Mouse (Mus musculus): ENCODE measurements around the gene Ppm1d. TPM values are rescaled to one million over a fixed set of nuclear protein-coding genes. Genes with fewer than 3 reads are reported as not detected.

The Ppm1d gene
- total RNA-seq (2021): 1 to 10 TPM; 4.7 to 5.4 TPM
- long read RNA-seq, experiment 1, transcript Ppm1d-201 (6 exons, 2,899 nt): major isoform, 6 of 8 reads
- long read RNA-seq, experiment 1, partial matches to known transcripts: 0 of 8 reads
- long read RNA-seq, experiment 1, other reads (novel, unspliced or antisense): 2 of 8 reads
- long read RNA-seq, experiment 2, transcript Ppm1d-201 (6 exons, 2,899 nt): major isoform, 6 of 7 reads
- long read RNA-seq, experiment 2, partial matches to known transcripts: 1 of 7 reads
- long read RNA-seq, experiment 2, other reads (novel, unspliced or antisense): 0 of 7 reads

DNA sequence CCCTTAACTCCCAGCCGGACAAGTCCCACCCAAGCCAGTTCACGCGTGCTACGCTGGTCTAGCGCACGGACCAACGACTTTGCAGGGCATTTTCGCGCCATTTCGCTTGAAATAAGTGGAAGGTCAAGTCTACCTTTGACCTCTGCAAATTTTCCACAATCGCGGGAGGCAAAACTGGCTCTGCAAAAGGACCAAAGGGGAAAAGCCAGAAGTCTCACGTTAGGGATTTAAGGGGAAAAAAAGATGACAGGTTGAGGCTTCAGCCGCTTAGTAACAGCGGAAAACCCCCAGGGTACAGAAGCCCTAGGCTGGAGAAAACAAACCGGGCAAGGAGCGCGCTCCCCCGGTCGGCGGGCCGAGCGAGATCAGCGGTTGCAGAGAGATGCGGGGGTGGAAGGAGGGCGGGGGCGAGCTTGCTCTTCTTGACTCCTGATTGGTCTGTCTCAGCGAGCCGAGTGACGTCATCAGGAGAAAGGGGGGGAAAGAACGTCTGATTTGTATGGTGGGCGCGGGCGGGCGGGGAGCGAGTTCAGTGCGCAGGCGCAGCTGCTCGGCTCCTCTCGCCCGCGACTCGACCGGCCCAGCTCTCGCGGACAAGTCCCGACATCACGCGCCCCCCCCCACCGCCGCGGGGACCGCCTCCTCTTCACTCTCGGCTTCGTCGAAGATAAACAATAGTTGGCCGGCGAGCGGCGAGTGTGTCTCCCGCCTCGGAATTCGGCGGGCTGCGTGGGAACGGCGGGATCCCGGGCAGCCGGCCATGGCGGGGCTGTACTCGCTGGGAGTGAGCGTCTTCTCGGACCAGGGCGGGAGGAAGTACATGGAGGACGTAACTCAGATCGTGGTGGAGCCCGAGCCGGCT, at the start of gene Ppm1d:
TSS of gene Ppm1d (plus strand) at position 532 of the 862 bp plus-strand sequence.
- DNase-seq: peak; percentile 98

DNA sequence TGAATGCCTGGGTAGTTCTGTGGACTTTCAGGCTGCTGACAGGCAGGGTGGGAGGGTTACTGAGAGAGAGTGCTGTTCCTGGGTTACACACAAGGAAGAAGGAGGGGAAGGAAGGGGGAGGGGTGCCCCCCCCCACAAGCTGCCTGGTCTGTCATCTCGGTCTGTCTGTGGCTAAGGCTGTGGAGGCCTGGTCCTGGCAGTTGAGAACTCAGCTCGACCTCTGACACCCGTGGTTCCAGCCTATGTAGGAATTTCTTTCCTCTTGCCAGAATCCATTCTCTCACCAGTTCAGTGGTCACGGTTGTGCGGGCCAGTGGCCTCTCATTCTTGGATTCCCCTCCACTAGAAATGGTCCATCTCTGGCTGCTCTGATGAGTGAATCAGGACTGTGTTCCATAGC, 46.4 kb upstream of the Ppm1d start:
- no peak for DNase-seq

DNA sequence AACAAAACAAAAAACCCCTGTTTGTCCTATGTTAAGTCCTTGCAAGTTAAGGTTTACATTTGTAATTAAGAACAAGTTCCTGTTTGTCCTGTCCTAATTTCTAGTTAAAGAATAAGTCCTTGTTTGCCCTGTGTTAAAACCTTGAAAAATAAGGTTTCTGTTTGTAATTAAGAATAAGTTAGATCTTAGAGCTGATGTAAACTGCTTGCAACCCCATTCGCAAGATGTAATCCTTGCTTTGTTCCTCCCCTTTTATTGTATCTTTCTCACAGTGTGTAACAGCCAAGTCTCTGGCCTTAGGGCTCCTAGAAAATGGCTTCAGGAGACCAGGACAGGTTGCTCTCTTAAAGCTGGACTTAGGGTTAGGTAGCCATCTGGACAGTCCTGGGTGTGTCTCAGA, 43.7 kb upstream of the Ppm1d start:
- no peak for DNase-seq

DNA sequence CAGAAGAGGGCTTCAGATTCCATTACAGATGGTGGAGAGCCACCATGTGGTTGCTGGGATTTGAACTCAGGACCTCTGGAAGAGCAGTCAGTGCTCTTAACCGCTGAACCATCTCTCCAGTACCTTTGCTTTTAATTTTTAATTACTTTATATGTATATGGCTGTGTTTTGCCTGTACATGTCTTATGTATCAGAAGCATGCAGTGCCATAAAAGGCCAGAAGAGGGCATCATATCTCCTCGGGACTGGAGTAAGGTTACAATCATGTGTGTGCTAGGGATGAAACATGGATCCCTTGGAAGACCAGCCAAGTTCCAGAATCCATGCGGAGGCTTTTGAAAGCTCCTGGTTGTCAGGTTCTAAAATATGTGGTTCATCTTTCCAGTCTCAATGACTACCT, 40.4 kb upstream of the Ppm1d start:
- DNase-seq: no peak

DNA sequence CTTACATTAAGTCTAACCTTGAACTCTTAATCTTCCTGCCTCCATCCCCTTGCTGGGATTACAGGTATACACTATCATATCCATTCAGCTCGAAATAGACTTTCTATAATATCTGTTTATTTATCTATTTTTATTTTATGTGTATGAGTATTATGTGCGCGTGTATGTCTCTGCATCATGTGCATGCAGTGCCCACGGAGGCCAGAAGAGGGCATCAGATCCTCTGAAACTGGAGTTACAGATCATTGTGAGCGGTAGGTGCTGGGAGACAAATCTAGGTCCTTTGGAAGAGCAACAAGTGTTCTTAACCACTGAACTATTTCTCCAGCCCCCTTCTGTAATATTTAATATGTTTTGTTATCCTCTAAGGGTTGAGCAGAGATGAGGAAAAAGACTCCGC, 37.7 kb upstream of the Ppm1d start:
- DNase-seq: no peak

DNA sequence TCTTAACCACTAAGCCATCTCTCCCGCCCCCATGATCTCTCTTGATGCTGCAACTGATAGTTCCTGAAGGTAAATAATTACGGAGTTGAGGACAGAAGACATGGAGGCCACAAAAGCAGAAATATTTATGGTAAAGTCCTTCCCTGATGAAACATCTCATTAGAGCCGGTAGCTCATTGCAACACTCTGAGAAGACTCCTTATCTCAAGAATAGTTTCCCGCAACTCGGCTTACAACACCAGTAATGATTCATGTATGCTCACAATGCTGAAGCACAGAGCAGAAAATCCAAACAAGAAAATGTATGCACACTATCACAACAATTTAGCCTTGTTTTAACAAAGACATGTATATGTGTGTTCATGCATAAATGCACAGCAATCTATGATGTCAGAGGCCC, 35.9 kb upstream of the Ppm1d start:
- DNase-seq: no peak

DNA sequence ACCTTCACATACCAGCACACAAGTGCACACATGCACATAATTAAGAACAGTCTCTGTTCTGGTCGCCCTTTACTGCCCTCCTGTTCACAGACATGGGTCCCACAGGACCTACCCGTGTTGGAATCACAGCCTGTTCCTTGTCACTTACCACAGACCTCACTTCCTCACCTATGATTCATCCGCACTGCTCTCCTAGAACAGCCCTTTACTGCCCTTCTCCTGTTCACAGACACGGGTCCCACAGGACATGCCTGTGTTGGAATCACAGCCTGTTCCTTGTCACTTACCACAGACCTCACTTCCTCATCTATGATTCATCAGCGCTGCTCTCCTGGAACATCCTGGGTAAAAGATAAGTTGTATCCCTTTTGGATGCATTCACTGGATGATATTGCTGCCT, 33.4 kb upstream of the Ppm1d start:
- DNase-seq: no peak

DNA sequence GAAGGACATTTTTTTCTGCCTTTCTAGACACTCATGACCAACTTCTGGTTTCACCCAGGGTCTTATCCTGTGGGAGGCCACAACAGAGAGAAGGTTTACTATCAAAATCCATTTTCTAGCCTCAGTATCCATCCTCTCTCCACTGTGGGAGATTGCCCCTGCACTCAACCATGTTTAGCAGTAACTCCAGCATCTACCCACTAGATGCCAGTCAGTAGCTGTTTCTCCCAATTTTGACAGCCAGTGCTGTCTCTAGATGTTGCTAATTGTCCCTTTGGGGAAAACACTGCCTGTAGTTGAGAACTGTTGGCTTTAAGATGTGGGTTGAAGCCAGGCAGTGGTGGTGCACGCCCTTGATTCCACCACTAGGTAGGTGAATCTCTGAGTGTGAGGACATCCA, 32.9 kb upstream of the Ppm1d start:
- DNase-seq: no peak

DNA sequence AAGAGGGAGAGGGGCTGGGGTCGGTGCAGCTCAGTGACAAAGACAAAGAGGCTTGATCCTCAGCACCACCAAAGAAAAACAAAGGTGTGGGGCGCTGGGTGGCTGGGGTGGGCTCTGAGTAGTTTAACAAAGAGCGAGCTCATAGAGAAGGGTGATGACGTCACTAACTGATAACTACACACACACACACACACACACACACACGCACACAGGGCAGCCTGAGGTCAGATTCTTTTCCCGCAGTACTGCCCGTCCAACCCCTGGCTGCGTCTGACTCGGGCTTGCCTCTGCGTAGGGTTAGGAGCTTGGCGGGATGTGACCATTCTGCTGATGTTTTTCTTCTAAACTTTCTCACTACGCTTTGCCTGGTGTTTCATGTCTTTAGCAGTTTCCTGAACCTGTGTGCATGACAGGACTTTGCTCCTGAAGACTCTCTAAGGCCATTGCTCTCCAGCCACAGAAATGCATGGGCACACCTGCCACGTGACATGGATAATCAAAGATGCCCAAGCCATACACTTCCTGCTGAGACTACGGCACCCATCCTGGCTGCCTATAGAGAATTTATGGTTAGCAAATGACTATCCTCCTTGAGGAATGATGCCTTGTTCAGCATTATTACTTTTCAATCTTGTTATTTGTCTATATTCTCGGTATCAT, 29.7 kb upstream of the Ppm1d start:
- DNase-seq: no peak

DNA sequence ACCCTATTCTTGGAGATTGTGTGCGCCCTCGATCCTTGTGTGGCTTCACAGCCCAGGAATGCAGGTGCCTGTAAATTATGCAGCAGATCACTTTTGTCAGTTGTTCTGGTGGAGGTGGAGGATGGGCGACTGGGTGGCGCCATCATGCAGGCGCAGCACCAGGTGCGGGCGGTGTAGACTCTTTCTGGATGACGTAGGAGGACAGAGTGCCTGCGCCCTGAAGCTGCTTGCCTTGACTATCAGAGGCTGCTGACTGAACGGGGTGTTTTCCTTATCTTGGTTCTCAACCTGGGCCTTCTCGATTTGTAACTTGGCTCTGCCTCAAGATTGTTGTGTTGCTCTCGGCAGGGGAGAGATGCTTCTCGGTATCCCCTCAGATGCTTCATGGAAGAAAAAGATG, 13.1 kb upstream of the Ppm1d start:
- DNase-seq: no peak

DNA sequence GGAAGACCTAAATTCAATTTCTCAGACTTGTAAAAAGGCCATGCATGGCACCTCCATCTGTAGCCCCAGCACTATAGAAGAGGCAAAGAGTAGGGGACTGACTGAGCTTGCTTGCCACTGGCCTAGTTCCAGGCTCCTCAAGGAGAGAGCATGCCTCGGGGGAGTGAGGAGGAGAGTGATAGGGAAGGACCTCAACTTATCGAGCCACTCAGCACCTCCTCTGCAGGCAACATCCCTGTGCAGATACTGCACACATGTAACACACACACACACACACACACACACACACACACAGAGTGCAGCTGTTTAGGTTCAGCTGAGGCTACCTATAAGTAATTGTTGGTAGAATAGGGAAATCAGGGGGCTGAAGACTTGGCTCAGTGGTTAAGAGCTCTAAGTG, 11.2 kb upstream of the Ppm1d start:
- no peak for DNase-seq

DNA sequence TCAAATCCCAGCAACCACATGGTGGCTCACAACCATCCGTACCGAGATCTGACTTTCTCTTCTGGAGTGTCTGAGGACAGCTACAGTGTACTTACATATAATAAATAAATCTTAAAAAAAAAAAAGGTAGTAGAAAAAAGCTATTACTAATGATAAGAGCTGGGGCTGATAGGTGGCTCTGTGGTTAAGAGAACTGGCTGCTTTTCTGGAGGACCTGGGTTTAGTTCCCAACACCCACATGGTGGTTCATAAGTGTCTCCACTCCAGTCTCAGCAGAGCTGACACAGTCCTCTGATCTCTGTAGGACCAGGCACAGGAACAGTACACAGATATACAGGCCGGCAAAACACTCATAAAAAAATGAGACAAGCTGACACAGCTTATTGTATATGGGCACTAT, 9.9 kb upstream of the Ppm1d start:
- DNase-seq: no peak

DNA sequence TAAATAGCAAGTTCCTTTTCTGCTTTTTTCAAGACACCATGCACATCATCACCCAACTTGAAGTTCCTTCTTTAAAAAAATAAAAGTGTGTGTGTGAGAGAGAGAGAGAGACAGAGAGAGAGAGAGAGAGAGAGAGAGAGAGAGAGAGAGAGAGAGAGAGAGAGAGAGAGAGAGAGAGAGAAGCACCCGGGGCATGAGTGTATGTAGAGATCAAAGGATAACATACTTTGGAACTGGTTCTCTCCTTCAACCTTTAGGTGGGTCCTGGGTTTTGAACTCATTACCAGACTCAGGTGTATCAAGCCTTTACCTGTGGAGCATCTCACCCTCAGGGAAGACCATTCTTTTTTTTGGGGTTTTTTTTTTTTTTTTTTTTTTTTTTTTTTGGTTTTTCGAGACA, 9.2 kb upstream of the Ppm1d start:
- no peak for DNase-seq

DNA sequence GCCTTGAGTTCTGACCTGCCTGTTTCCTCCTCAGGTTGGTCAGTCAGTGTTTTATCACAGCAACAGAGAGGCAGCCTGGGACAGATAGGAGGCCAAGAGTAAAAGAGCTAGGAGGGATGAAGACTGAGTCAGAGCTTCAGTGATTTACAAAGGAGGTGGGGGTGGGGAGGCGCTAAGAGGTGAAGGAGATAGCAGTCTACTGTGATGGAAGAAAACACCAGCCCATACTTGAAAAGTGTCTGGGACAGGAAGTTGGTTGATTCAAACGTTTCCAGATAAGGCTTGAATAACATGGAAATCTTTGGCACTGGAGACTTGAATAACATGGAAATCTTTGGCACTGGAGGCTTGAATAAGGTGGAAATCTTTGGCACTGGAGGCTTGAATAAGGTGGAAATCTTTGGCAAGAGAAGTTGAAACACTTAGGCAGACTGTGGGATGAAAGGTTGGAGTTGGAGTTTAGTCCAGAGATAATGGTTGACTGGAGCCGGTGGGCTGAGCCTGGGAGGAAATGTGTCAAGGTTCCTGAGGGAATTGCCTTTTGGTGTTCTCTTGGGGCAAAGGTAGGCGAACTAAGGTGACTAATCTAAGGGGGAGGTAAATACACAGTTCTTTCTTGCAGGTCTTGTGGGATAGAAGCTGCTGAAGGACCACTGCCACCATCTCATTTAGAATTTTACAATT, 4.3 kb upstream of the Ppm1d start:
- no peak for DNase-seq

DNA sequence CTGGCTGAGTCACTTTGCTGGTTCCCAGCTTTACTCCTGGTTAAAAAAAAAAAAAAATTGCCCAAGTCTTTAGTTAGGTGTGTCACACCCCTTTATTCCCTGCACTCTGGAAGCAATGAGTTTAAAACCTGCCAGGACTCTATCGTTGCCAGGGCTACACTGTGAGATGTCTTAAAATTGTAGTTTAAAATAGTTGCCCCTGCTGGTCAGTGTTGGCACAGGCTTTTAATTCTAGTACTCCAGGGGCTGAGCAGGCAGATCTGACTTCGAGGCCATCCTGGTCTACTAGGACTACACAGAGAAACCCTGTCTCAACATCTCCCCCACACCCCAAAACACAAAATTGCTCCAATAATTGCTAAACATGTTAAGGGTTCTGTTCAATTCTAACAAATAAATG, 2.2 kb upstream of the Ppm1d start:
- no peak for DNase-seq

DNA sequence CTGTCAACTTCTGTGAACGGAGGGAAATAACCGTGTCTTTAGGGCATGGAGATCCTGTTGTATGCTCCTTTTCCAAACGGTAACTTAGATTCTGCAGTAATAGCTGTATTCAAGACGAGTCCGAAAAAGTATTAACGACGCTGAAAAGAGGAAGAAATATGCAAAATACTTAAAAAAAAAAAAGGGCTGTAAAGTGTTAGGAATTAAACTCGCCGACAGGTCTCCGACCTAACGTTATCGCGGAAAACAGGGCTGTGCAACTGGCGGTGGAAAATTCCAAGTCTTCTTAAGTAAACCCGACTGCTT, 684 bp upstream of the Ppm1d start:
- no peak for DNase-seq

DNA sequence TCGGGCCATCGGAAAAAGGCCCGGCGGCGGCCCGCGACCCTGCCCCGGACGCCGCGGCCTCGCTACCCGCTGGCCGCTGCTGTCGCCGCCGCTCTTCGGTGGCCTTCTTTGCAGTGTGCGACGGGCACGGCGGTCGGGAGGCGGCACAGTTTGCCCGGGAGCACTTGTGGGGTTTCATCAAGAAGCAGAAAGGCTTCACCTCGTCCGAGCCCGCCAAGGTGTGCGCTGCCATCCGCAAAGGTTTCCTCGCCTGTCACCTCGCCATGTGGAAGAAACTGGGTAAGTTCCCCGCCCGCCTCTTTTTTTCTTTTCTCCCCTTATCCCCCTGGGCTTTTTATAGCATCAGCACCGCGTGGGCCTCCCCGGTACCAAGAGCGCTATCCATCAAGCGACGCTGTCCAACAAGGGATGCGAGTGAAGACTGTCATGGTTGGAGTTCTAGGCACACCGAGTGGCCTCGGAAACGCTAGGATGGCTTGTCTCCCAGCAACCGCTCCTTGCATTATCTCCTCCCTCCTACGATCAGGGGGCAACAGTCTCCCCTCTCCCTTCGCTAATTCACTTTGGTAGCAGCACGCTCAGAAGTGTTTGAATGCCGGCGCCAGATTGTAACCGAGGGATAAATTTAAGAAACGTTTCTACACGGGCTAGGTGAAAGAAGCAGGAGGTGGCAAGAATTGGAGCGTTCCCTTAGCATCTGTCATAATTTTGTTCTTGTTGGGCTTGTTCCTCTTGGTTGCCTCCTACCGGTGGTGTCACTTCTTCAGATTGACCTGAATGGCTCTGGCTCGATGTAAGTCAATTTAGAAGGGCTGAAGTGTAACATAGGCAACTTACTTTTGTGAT, 824 bp downstream of the Ppm1d start:
- DNase-seq: no peak

DNA sequence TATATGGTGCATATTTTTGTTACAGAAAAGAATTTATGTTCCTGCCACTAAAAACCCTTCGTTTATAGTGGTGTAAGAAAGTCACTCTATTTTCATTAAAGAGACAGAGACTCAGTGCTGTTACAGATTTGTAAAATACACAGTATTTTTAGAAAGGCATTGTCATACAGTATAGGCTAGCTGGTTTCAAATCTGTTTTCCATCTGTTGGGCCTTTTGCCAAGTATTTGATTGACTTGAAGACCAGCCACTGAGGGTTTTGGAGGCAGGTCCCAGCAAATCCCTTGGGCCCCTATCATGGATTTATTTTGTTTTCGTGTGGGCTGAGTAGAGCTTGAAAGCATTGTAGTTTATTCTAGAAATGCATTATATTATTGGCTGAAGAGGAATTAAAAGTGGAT, 1.8 kb downstream of the Ppm1d start:
- peak; percentile 63 for DNase-seq

DNA sequence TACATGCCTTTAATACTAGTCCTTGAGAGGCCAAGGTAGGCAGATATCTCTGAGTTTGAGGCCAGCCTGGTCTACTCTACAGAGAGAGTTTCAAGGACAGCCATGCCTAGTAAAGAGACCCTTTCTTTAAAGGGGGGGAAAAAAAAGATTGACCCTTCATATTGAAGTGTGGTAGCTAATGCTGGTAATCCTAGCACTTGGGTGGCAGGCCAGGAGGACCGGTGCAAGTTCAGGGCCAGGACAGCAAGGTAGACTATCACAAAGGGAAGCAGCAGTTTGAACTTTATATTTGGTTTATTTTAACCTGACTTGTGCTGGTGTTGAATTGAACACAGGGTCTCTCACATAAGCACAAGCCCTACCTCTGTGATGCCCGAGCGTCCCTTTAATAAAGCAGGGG, 2.3 kb downstream of the Ppm1d start:
- DNase-seq: no peak

DNA sequence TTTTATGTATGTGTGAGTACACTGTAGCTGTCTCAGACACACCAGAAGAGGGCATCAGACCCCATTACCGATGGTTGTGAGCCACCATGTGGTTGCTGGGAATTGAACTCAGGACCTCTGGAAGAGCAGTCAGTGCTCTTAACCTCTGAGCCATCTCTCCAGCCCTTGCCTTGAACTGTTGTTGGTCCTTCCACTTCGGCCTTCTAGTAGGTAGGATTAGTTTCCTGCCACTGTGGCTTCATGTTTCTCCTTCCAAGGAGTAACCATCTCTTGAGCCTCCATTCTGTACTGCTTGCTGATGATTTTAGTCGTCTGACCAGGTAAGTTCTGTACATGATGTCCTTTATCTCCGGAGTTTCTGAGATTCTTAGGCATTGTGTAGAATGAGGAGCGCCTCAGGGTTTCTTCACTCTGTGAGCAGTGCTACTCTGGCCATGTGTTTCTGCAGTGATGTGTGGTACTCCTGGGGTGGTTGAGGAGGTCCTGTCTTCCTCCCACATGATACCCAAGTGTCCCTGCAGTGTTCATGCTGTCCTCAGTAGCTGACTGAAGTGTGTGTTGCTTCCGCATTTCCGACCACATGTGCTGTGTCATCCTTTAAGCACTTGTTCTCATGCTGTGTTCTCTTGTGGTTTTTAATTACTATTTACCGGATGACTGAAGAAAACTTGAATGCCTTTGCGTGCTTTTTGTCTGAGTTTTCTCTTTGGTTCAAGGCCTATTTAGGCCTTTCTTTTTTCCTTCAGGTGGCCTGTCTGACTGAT, 12.7 kb downstream of the Ppm1d start:
- DNase-seq: no peak

DNA sequence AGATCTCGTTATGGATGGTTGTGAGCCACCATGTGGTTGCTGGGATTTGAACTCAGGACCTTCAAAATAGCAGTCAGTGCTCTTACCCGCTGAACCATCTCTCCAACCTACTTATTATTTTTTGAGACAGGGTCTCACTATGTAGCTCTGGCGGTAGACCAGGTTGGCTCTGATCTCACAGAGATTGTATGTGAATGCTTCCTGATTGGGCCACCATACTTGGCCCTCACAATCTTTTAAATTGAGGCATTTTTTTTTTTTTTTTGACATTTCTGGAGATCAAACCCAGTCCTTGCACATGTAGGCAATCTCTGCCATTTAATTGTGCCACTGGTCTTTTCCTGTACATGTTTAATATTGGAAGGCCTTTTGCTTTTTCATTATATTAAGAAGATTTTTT, 17.7 kb downstream of the Ppm1d start:
- DNase-seq: no peak

Measured in gastrocnemius, postnatal 25 days (tissue).